Mouse (Mus musculus): ENCODE measurements at regions not wholly inside any gene's neighbourhood (a gene's known extent, or its start where the extent isn't known, plus 50 kb on each side); places are given as distances from the start of the nearest gene placed in this dataset.

DNA sequence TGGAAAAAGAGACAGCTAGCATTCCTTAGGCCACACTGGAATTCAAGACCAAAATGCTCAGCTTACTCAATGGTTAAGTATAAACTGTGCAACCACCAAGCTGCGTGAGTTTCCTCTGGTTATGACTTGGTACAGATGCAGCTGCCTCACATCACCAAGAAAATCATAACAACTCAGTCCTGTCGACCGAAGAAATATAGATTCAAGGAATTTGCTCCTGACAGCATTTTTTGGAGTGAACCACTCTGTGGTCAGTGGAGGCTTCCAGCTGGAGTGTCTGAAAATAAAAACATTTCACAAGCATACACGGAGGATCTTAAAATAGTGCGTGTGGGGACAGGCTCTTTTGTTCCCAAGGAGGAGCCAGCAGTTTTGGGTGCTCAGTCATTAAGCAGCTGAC is 253.8 kb downstream of the Bckdhb start:
- no peak for DNase-seq (ENCODE audit: extremely low spot score in 1 of 2, low spot score in 1 of 2)

DNA sequence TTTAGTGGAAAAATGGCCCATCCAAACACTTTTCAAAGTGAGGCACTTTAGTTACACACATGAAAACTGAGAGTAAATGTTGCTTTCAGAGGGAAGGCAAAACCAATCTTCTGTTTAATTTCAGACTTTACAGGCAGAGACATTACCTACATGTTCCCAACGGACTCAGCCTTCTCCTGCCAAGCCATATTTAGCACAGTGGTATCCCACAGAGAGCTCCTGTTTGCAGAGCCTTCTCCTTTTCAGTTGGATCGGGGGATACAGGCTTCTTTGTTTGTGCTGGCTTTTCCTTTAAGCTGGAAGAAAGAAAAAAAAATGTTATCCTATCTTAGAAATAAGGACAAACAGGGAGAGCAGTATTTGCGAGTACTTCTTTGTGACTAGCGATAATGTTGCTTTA is 254.3 kb downstream of the Bckdhb start:
- DNase-seq (ENCODE audit: extremely low spot score in 1 of 2, low spot score in 1 of 2): no peak

DNA sequence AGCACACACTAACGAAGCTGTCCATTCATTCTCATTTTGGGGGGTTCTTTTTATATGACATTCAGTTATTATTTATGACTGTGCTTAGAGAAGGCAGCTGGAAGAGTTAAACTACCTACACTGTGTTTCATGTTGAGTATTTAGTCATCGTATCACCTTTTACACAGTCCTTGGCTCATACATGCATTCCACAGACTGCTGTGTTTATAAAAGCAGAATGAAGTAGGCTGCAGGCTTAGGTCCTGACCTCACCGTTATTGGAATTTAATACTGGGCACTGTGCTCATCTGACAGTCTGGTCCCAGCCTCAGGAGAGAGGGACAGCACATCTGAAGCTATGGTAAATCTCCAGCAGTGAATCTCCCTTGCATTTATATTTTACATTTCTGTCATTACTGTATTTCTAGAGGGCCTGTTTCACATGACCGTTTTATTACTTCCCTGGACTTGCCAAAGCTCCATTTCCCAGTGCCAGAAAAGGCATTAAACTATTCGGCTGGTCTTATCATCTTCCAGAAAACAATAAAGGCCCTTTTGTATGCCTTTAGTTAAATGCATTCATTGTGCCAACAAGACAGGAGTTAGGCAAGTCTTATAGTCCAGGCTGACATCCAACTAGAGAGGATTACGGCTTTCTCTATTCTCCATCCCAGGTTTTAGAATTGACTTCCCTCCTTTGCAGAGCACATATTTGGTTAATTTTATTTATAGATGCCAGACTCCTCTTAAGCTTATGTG is 258.9 kb downstream of the Bckdhb start:
- no peak for DNase-seq (ENCODE audit: extremely low spot score in 1 of 2, low spot score in 1 of 2)

DNA sequence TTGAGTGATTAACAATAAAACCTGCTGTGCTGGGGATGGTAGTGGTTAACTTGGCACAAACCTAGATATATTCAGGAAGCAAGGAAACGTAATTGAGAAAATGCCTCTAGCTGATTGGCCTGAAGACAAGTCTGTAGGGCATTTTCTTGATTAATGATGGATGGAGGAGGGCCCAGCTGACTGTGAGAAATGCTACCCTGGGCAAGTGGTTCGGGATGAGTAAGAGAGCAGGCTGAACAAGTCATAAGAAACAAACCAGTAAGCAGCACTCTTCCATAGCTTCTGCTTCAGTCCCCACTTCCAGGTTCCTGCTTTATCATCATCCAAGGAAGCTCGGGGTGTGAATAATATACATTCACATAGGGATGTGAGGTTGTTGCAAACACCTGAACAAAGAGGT is 262.6 kb downstream of the Bckdhb start:
- DNase-seq (ENCODE audit: extremely low spot score in 1 of 2, low spot score in 1 of 2): no peak

DNA sequence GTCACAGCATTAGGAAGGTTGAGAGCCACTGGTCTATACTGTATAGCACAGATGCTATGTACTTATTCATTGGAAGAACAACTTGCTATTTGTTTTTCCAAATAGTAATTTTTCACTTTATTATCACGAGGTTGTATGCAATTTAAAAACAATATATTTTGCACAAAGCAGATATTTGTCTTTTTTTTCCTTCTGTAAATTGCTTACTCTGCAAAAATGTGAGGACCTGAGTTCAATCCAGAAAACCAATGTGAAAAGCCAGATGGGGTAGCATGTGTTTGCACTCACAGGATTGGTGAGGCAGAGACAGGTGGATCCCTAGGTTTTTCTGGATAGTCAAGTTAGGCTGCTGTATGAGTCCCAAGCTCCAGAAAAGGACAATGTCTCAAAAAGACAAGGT is 268.5 kb downstream of the Bckdhb start:
- DNase-seq (ENCODE audit: extremely low spot score in 1 of 2, low spot score in 1 of 2): no peak

DNA sequence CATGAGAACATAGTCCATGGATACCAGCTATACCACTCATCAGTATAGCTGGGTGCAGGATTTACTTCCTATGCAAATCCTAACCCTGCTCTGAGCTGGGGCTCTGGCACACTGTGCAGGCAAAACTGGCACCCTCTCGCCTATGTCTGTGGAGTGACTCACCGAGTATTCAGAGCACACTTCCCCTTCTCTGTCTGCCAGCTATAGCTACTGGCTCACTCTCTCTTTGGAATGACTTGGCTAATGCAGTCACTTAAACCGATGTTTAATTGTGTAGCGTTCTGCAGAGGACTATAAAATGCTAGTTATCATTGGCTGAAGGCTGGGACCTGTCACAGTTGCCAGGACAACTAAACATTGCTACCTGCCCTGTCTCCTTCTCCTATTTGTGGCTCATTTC is 269.8 kb downstream of the Bckdhb start:
- no peak for DNase-seq (ENCODE audit: extremely low spot score in 1 of 2, low spot score in 1 of 2)

DNA sequence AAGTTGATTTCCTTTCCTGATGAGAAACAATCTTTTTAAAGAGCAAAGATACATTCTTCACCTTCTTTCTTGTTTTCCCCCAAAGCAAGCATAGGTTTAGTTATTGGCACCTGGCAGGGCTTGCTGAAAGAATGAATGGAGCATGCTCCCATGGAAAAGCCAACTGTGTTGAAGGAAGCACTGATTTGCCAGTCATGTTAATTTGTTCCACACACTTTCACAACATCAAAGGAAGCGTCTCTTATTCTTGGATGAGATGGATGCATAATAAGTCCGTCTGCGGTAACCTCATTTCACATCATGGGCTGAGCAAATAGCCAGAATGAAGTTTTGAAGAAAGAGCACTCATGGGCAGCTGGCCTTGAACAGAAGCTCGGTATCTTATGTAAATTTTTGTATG is 270.4 kb downstream of the Bckdhb start:
- no peak for DNase-seq (ENCODE audit: extremely low spot score in 1 of 2, low spot score in 1 of 2)

DNA sequence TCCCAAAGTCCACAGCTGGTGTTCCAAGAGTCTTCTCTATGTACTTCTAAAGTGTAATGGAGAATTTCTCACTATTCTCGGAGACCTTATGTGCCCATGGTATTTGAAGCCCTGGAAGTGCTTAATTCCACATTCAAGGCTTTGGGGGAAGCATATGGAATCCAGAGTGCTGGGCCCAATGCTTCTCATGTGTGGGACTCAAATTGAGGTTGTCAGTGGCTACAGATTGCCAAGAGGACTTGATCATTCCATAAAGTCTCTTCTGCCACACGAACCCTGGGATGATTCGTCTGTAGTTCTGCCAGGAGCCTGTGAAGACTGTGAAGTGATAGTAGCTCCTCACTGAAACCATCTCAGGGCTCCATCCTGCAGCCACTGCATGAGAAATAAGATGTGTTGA is 275.3 kb downstream of the Bckdhb start:
- no peak for DNase-seq (ENCODE audit: extremely low spot score in 1 of 2, low spot score in 1 of 2)

DNA sequence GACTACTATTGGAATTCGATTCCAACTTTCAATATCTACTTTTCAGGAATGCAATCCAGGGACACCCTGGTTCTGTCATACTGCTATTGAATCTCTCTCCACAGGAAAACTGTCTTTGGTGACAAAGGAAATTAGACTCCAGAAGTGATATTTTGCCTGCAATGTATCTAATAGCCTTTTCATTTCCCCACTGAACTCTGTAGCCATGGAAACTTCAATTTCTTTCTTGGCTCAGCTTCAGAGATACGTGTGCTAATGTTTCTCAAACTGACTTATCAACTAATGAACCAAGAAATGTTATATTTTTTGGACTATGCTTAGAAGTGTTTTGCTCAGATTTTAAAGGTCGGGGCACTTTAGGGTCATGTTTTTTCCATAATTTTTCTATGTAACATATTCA is 279.1 kb downstream of the Bckdhb start:
- no peak for DNase-seq (ENCODE audit: extremely low spot score in 1 of 2, low spot score in 1 of 2)

DNA sequence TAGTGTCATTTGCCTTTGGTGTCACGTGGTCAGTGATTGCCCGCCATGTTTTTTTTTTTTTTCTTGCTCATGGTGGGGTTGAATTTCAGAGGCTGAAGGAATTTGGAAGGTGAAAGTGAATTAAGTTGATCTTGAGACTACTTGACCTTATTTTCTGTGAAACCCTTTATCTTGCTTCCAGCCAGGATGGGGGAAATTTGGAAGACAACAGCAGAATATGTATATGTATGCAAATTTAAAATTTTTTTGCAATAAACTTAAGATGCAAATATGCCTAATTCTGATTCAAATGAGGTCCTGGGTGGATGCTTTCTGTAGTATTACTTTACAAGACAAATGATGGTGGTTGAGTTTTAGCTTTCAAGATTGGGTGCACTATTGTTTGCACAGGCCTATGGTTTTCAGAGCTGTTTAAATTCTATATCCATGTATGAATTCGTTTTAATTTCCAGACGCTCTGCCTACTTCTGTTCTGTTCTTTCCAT is 315.6 kb downstream of the Bckdhb start:
- no peak for DNase-seq (ENCODE audit: extremely low spot score in 1 of 2, low spot score in 1 of 2)

DNA sequence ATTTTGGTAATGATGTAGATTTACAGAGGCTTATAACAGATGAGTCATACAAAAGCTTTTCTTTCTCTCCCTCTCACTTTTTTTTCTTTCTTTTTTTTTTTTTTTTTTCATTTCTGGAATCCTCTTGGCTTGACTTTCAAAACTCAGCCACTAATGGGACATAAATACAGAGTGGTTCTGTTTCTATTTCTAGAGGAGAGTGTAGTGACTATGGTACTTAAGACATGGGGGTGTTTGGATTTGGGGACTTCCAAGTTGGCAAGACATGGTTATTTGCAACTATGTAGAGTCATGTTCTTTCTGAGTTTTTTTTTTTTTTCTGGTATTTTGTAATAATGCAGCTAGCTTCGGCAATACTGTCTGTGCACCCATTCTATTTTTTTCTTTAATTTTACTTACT is 324.8 kb downstream of the Bckdhb start:
- no peak for DNase-seq (ENCODE audit: extremely low spot score in 1 of 2, low spot score in 1 of 2)

DNA sequence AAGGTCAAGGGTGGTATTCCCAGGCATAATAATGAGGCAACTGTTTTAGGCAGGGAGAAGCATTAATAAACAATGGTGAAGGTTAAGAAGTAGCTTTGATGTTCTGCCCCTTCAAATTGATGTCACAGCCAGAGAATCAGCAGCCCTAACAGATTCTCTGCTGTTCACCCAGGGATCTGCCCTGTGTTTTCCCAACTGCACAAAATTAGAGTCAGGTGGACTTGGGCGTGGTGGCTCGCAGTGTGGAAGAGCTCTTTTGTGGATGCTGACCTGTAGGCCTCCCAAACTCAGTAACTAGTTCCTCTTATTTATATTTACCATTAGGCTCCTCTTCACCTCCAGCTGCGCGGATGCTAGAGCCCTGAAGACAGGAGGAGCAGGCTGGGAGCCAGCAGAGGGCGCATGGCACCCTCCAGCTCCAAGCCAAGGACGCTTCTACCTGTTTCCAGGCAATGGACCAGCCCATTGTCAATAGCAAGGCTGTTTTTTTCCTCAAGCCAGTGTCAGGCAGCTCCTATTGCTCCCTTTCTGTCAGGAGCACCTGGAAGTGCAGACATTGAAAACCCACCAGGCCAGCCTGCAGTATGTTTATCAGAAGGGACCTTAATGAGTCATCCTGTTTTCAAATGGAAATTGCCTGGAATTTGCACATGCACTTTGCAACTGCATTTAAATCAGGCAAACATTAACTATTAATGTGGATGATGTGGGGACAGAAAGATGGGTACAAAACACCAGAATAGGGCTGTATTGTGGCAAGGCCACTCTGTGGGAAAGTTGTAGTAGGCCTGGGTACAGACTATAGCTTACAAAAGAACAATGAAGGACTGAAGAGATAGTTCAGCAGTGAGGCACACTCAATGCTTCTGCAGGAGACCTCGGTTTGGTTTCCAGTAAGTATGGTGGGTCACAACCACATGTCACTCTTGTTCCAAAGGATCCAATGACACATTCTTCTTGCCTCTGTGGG is 328.4 kb downstream of the Bckdhb start:
- peak; percentile 13 to 46 for DNase-seq (ENCODE audit: extremely low spot score in 1 of 2, low spot score in 1 of 2)

DNA sequence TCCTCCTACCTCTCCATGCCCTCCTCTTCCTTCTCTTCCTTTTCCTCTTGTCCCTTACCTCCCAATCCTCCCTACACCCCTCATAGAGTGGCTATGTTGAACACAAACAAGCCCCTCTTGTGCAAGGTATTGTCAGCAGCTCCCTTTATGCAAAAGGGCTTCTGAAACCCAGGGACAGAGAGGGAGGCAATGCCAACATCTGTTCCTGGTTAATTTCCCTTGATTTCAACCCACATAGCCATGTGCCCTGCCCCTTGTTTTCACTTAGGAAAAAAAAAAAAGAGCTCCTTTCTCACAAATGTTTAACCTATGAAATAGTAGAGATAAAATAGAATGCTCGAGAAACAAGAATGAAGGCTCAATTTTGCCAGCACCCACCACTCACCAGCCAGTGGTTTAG is 333.5 kb downstream of the Bckdhb start:
- DNase-seq (ENCODE audit: extremely low spot score in 1 of 2, low spot score in 1 of 2): no peak

DNA sequence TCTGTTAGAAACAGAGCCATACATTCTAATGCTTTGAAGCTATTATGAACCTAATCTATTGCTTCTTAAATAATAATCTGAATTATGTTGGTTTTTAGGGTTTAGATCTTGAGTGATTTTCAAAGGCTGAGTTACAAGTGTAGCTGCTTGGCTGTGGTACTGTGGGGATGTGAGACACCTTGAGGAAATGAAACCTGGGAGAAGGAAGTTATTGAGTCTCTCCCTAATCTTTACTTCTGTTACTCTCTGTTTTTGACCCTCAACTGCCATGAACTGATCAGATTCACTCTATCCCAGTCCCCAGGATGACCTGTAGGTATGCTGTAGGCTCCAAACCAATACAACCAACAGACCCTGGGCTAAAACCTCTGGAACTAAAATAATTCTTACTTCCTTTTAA is 334.8 kb downstream of the Bckdhb start:
- no peak for DNase-seq (ENCODE audit: extremely low spot score in 1 of 2, low spot score in 1 of 2)

DNA sequence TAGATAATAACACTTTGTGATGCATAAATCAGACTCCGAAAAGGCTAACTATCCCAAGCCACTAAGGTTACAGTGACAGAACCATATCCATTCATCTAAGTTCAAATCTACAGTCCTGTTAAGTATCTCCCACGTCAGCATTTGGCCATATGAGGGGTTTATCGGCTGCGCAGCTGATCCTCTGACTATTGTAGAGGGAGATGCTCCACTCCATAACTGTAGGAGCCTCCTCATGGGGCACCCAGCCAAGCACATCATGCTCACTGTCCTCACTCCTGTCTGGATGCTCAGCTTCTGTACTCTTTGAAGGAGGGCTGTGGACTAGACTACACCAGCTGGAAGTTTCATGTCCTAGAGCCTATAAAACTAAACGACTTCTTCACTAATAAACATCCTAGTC is 337.2 kb downstream of the Bckdhb start:
- DNase-seq (ENCODE audit: extremely low spot score in 1 of 2, low spot score in 1 of 2): no peak

DNA sequence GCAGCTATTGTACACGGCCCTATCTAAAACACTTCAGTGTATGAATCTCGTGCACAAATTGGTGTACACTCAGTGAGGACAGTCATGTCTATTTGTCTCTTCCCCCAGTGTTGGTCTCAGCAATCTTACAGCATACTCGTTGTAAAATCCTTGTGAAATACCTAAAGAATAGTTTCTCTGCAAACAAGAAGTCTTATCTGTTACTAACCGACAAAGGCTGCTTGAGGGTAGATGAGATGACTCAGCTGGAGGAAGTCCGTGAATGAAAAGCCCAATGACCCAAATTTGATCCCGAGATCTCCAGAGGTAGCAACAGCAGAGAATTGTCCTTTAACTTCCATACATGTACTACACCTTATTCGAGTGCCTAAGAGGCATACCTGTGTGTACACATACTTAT is 342.0 kb downstream of the Bckdhb start:
- no peak for DNase-seq (ENCODE audit: extremely low spot score in 1 of 2, low spot score in 1 of 2)

DNA sequence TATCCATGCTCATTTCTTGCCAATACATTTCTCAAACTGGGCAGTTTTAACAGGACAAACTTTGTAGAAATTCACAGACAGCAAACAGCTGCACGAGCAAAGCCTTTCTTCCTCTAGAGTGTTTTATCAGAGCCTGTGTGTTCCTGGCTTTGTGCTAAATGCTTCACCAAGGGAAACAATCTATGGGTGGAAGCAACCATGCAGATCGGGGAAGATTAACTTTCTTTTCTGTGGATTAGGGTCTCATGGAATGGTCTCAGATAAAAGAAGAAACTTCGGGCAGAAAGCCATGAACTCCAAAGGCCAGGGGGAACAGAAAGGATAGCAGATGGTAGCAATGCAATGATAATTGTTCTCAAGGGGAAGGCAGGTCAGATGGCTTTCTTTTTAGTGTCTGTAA is 349.7 kb downstream of the Bckdhb start:
- DNase-seq (ENCODE audit: extremely low spot score in 1 of 2, low spot score in 1 of 2): no peak

DNA sequence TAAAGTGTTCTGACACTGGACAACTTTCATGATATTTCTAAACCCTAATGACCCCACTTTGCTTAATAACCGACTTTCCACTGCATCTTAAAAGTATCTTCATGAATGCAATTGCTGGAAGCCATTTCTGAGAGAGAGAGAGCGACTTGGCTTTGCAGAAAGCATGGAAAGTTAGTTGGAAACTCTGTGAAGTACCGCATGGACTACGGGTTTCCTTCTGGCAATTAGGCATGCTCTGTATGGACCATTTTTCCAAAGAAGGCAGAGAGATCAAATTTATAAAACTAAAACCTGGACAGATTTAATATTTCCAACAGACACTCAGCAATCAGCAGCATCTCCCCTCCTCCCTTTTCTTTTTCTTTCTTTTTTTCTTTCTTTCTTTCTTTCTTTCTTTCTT is 353.4 kb downstream of the Bckdhb start:
- no peak for DNase-seq (ENCODE audit: extremely low spot score in 1 of 2, low spot score in 1 of 2)

DNA sequence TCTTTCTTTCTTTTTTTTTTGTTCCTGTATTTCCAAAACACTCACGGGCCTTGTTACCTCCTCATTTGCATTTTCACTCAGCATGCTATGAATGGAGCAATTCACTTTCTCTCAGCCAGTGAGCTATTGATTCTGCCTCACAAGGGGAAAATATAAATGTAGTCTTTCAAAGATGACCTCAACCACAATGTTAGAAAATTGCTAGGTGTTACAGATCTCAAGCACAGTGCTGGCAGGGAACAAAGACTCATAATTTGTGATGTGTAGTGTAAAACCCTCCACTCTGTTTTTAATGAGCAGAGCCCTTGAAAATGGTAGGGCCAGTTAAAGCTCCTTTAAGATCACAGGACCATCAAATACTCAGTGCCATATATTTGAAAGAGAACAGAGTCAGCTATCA is 353.8 kb downstream of the Bckdhb start:
- DNase-seq (ENCODE audit: extremely low spot score in 1 of 2, low spot score in 1 of 2): no peak

DNA sequence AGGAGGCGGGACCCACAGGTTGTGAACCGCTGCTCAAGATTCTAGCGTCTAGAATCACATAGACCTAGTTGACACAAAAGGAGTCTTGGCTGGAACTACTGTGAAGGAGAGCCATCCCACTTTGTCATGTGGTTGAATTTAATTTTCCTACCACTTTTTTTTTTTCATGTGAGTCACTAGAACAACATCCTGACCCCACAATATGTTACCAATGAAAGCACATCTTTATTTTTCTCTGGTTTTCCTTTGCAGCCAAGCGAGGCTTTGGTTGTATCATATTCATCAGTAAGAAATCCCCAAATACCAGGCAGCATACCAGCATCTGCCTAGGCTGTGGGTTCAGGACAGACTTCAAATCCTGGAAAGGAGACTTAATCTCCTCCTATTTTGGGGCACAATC is 356.0 kb downstream of the Bckdhb start:
- DNase-seq (ENCODE audit: extremely low spot score in 1 of 2, low spot score in 1 of 2): no peak

DNA sequence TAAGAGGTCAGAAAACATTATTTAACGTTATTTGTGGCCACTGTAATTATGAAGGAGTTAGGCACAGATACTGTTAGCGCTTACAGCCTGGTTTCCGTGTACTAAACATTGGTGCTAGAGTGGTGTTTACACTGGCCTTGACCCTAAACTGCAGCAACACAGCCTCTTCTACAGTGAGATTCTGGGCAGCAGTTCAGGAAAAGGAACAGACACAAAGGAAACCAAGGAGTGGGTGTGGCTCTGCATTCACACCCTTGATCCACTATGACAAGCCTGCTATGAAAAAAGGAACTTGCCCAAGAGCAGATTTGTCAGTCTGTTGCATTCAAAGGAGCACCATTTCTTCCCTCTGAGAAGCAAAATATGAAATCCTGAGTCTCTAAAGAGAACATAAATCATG is 356.7 kb downstream of the Bckdhb start:
- no peak for DNase-seq (ENCODE audit: extremely low spot score in 1 of 2, low spot score in 1 of 2)

DNA sequence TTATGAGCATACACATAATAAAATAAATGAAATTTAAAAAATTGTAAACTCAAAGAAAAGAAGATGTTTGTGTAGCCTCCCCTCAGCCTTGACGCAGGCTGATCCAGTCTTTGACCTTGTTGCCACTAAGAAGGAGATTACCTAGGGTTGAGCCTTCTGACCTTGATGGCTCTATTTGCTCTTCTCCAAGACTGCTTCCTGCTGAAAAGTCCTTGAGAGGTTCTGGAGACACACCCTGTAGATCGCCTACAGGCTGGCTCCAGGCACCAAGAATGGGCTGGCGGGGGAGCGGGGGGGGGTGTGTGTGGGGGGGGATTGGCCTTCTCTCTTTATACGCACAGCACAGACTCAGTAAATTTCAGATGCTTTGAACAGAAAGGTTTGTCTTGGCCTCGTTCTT is 358.4 kb downstream of the Bckdhb start:
- DNase-seq (ENCODE audit: extremely low spot score in 1 of 2, low spot score in 1 of 2): no peak

Measured in layer of hippocampus, postnatal 25 days (tissue).